Mouse (Mus musculus) hindbrain, embryonic 13.5 days (tissue): ENCODE measurements around the gene Baz1b. TPM values are rescaled to one million over a fixed set of nuclear protein-coding genes. Genes with fewer than 3 reads are reported as not detected.

Source experiments
- ATAC-seq: fragments of 200-750 bp; cut with Nextera tagmentation; 2 replicates; pipeline ENCODE4 v1.8.0; 2017; ENCODE audit warnings: moderate TSS enrichment; ENCODE audit not compliant: low FRiP score
- H3K27ac ChIP-seq: fragments of 300-500 bp; sonication (generic); 2 replicates; pipeline ENCODE4 v1.5.1; 2015; ENCODE audit warnings: inconsistent platforms, mild to moderate bottlenecking, moderate library complexity
- H3K27me3 ChIP-seq: fragments of 300-500 bp; sonication (generic); 2 replicates; pipeline ENCODE4 v1.6.1; 2015; ENCODE audit warnings: mild to moderate bottlenecking, inconsistent platforms
- H3K36me3 ChIP-seq: fragments of 300-500 bp; sonication (generic); 2 replicates; pipeline ENCODE4 v1.6.1; 2015; ENCODE audit warnings: mild to moderate bottlenecking, inconsistent platforms
- H3K4me1 ChIP-seq: fragments of 300-500 bp; sonication (generic); replicated peaks from 2 replicates; pipeline ENCODE4 v1.6.1; 2015; ENCODE audit warnings: inconsistent platforms
- H3K4me2 ChIP-seq: fragments of 300-500 bp; sonication (generic); 2 replicates; pipeline ENCODE4 v1.6.1; 2015; ENCODE audit warnings: inconsistent platforms, mild to moderate bottlenecking, moderate library complexity
- H3K4me3 ChIP-seq: fragments of 300-500 bp; sonication (generic); 2 replicates; pipeline ENCODE4 v1.5.1; 2015; ENCODE audit warnings: mild to moderate bottlenecking, inconsistent platforms
- H3K9ac ChIP-seq: fragments of 300-500 bp; sonication (generic); 2 replicates; pipeline ENCODE4 v1.6.1; 2015; ENCODE audit warnings: mild to moderate bottlenecking, inconsistent platforms
- H3K9me3 ChIP-seq: fragments of 300-500 bp; sonication (generic); 2 replicates; pipeline ENCODE4 v1.6.1; 2016; ENCODE audit warnings: inconsistent platforms
- WGBS: fragments of 180-500 bp; shearing (Covaris S2); methylation state at CpG from one replicate; pipeline ENCODE4 v1.1.7; 2015; 5-methylcytosine and 5-hydroxymethylcytosine counted together
- polyA plus RNA-seq: library from polyadenylated mRNA; unstranded; fragments of >200 nt; fragmentation: Nextera tagmentation; extraction: Ambion mirVana; gene quantifications from 2 replicates; pipeline ENCODE4 v1.2.1, GENCODE M21; 2015

Baz1b gene
- polyA plus RNA-seq, 1 experiment from 2014 or later: 38.1 TPM

- Histone ChIP-seq H3K27ac (no peak overlapping the region), H3K4me2 (no peak overlapping the region), H3K27me3 (no peaks in the 10 kb centered on the region), H3K9me3 (peaks cover 4% of the 10 kb centered on the region; the same call in 1 of the 2 replicates), H3K4me1 (peaks cover 4% of the 10 kb centered on the region), H3K9ac (no peak overlapping the region), H3K4me3 (no peak overlapping the region), H3K36me3 (peaks cover 70% of the 10 kb centered on the region)
- 62% methylated on average over 6 of the region's 6 CpGs for WGBS
- ATAC-seq: no peak
Measured at GRCm38 (mm10) chr5:135181776-135182175, 5.3 kb upstream of the Baz1b start.

GRCm38 (mm10) chr5:135183131-135183861 lies 3.8 kb upstream of the Baz1b start:
- ATAC-seq: no peak
- peaks cover 6% of the 10 kb centered on the region for H3K4me1 ChIP-seq
- peaks cover 55% of the 10 kb centered on the region for H3K36me3 ChIP-seq
- no peak overlapping the region; the same call in 1 of the 2 replicates for H3K27ac ChIP-seq
- no peak overlapping the region for H3K4me2 ChIP-seq
- no peaks in the 10 kb centered on the region for H3K27me3 ChIP-seq
- WGBS: 61% methylated on average over 8 of the region's 8 CpGs
- H3K4me3 ChIP-seq: no peak overlapping the region
- H3K9me3 ChIP-seq: peaks cover 4% of the 10 kb centered on the region; the same call in 1 of the 2 replicates
- H3K9ac ChIP-seq: no peak overlapping the region

DNA sequence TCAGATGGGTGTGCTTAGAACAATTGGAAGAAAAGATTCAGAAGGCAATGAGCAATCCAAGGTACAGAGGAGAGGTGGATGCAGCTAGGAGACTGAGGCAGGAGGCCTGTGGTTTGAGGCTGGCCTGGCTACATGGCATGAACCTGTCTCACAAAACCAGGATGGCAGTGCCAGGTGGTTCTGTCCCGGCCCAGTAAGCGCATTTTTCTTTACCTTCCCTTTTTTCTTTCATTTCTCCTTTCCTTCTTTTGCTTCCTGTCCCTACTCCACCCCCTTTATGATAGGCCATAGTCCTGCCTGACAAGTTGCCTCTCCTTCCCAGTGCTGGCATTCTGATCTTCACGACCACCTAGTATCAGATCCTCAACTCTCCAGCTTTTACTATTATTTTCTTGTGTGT lies 2.0 kb upstream of the Baz1b start:
- H3K4me3 ChIP-seq: no peak overlapping the region
- peaks cover 4% of the 10 kb centered on the region; the same call in 1 of the 2 replicates for H3K9me3 ChIP-seq
- H3K27me3 ChIP-seq: no peaks in the 10 kb centered on the region
- H3K9ac ChIP-seq: no peak overlapping the region
- H3K36me3 ChIP-seq: peaks cover 43% of the 10 kb centered on the region
- 96% methylated on average over 3 of the region's 3 CpGs for WGBS
- ATAC-seq: no peak
- no peak overlapping the region for H3K27ac ChIP-seq
- peaks cover 19% of the 10 kb centered on the region for H3K4me1 ChIP-seq
- H3K4me2 ChIP-seq: no peak overlapping the region

DNA sequence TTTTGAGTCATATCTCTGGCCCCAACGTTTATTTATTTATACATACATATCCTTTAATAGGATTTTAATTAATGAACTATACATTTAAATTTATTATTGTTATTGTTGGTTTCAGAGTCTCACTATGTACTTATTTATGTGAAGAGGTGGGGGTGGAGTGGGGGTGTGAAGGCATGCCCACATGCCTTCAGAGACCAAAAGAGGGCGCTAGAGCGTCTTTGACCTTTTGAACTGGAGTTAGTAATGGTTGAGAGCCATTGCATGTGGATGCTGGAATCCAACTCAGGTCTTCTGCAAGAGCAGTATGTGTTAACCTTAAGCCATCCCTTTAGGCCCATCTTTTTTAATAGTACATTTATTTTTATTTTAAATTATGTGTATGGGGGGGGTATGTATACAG lies 1.5 kb upstream of the Baz1b start:
- WGBS: 35% methylated on average over 3 of the region's 3 CpGs
- no peak overlapping the region for H3K27ac ChIP-seq
- H3K4me1 ChIP-seq: peaks cover 24% of the 10 kb centered on the region
- no peak overlapping the region for H3K4me2 ChIP-seq
- ATAC-seq: no peak
- H3K27me3 ChIP-seq: no peaks in the 10 kb centered on the region
- H3K9ac ChIP-seq: no peak overlapping the region
- H3K36me3 ChIP-seq: peaks cover 38% of the 10 kb centered on the region
- 0 out of 2 replicates have a peak overlapping the region, but pooled peaks have one; percentile 99 for H3K4me3 ChIP-seq
- H3K9me3 ChIP-seq: peaks cover 4% of the 10 kb centered on the region; the same call in 1 of the 2 replicates

DNA sequence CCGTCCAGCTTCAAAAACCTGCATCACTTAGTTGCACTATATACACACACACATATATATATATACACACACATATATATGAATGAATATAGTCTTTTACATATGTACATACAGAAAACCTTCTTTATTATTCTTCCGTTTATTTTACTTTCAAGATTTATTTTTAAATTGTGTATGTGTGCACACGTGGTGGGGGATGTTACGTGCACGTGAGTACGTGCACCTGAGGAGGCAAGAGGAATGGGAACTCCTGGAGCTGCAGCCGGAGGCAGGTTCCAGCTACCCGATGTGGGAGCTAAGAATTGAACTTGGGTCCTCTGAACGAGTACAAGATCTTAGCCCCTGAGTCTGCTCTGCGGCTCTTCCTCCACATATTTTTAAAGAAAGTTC lies 838 bp upstream of the Baz1b start:
- WGBS: 24% methylated on average over 10 of the region's 10 CpGs
- H3K4me2 ChIP-seq: peak overlapping the region; percentile 87
- peak overlapping the region; percentile 98 for H3K9ac ChIP-seq
- peak overlapping the region; percentile 97 for H3K27ac ChIP-seq
- peaks cover 32% of the 10 kb centered on the region for H3K36me3 ChIP-seq
- H3K4me3 ChIP-seq: peak overlapping the region; percentile 99
- H3K4me1 ChIP-seq: peaks cover 27% of the 10 kb centered on the region
- H3K27me3 ChIP-seq: no peaks in the 10 kb centered on the region
- peaks cover 4% of the 10 kb centered on the region; the same call in 1 of the 2 replicates for H3K9me3 ChIP-seq
- peak; percentile 26; the same call in 1 of the 2 replicates for ATAC-seq

DNA sequence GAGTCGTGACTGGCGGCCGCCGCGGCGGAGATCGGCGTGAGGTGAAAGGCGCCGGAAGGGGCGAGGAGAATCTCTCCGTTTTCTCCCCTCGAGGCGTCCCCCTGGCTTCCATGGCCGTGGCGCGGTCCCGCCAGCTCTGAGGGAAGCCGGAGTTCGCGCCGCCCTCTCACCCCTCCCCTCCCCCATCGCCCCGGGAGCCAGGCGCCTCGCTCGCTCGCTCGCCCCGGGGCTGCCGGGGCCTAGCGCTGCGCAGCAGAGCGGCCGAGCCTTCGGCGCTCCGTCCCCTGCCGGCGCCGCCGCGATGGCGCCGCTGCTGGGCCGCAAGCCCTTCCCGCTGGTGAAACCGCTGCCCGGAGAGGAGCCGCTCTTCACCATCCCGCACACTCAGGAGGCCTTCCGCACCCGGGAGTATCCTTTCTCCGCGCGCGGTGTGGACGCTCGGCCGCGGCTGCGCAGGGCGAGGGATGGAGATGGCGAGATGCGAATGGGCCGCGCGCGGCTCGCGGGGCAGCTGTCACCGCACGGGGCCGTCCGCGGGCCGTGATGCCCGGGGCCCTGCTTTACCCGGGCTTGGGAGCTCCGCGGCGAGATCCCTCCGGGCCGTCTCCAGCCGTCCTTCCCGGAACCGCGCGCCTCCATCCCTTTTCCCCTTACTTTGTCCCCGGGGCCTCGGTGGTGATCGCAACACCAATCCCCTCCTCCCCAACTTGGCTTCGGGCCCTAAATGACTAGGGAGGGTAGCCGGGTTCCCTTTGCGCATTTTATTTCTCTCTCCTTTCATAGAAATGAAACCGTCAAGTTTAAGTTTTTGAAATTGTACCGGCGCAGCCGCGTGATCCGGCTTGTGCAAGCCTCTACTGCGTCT lies 517 bp downstream of the Baz1b start:
- Histone ChIP-seq H3K27me3 (no peaks in the 10 kb centered on the region), H3K9ac (peak overlapping the region; percentile 98), H3K4me3 (peak overlapping the region; percentile 99), H3K27ac (peak overlapping the region; percentile 97), H3K9me3 (peaks cover 4% of the 10 kb centered on the region; the same call in 1 of the 2 replicates), H3K4me2 (peak overlapping the region; percentile 87), H3K4me1 (peaks cover 37% of the 10 kb centered on the region), H3K36me3 (peaks cover 20% of the 10 kb centered on the region)
- under 1% methylated on average over 100 of the region's 102 CpGs for WGBS
- peak; percentile 63 for ATAC-seq

DNA sequence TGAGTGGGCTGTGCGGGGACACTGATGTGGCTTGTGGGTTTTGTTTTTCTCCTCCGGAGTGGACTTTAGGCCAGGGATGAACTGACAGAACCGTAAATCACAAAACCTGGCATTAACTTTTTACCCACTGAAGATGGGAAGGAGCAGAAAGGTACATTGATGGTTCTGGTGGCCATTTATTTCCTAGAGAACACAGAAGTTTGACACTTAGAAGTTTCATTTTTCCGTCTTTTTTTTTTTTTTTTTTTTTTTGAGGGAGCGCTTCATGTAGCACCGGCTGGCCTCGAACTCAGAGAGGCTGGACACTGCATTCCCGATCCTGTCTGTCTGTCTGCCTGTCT lies 1.1 kb downstream of the Baz1b start:
- under 1% methylated on average over 8 of the region's 8 CpGs for WGBS
- no peak for ATAC-seq
- peaks cover 42% of the 10 kb centered on the region for H3K4me1 ChIP-seq

GRCm38 (mm10) chr5:135189281-135190022 lies 2.4 kb downstream of the Baz1b start:
- WGBS: 65% methylated on average over 2 of the region's 2 CpGs
- Histone ChIP-seq H3K27ac (no peak overlapping the region), H3K9ac (peak overlapping the region; percentile 98), H3K9me3 (peaks cover 3% of the 10 kb centered on the region; the same call in 1 of the 2 replicates), H3K4me2 (peak overlapping the region; percentile 87), H3K4me3 (peak overlapping the region; percentile 99), H3K4me1 (peaks cover 42% of the 10 kb centered on the region), H3K36me3 (peaks cover 9% of the 10 kb centered on the region; the same call in 1 of the 2 replicates), H3K27me3 (no peaks in the 10 kb centered on the region)
- ATAC-seq: no peak

More for the DNA sequence above, 1.1 kb downstream of the Baz1b start:
- peak overlapping the region; percentile 98 for H3K9ac ChIP-seq
- no peaks in the 10 kb centered on the region for H3K27me3 ChIP-seq
- peak overlapping the region; percentile 99 for H3K4me3 ChIP-seq
- peak overlapping the region; percentile 87 for H3K4me2 ChIP-seq
- H3K36me3 ChIP-seq: peaks cover 14% of the 10 kb centered on the region
- H3K27ac ChIP-seq: peak overlapping the region; percentile 97
- peaks cover 4% of the 10 kb centered on the region; the same call in 1 of the 2 replicates for H3K9me3 ChIP-seq

GRCm38 (mm10) chr5:135191620-135192019 lies 4.6 kb downstream of the Baz1b start:
- no peaks in the 10 kb centered on the region for H3K27me3 ChIP-seq
- WGBS: 38% methylated on average over 2 of the region's 2 CpGs
- H3K27ac ChIP-seq: no peak overlapping the region
- no peaks in the 10 kb centered on the region for H3K9me3 ChIP-seq
- ATAC-seq: no peak
- H3K9ac ChIP-seq: no peak overlapping the region
- no peak overlapping the region for H3K4me2 ChIP-seq
- peaks cover 42% of the 10 kb centered on the region for H3K4me1 ChIP-seq
- H3K36me3 ChIP-seq: peaks cover 17% of the 10 kb centered on the region
- H3K4me3 ChIP-seq: no peak overlapping the region

DNA sequence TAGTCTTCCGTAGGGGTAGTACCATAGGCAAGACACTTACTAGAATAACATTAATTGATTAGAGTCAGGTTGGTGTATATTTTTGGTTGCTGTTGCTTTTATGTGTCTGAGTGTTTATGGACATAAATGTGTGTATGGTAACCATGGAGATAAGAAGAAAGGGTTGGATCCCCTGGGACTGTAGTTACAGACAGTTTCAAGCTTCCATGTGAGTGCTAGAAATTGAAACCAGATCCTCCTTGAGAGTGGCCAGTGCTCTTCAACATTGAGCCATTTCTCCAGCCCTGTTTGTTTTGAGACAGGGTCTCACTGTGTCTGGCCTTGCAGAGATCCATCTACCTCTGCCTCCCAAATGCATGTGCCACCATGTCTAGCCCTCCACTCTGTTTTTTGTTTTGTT lies 5.4 kb downstream of the Baz1b start:
- Histone ChIP-seq H3K4me2 (no peak overlapping the region), H3K4me3 (no peak overlapping the region), H3K27me3 (no peaks in the 10 kb centered on the region), H3K9me3 (no peaks in the 10 kb centered on the region), H3K27ac (no peak overlapping the region), H3K4me1 (peaks cover 42% of the 10 kb centered on the region), H3K36me3 (peaks cover 17% of the 10 kb centered on the region), H3K9ac (no peak overlapping the region)
- 95% methylated on average over 1 of the region's 1 CpGs for WGBS
- no peak for ATAC-seq

GRCm38 (mm10) chr5:135196367-135196766 lies 9.3 kb downstream of the Baz1b start:
- Histone ChIP-seq H3K9me3 (no peaks in the 10 kb centered on the region), H3K4me1 (peaks cover 15% of the 10 kb centered on the region), H3K27me3 (no peaks in the 10 kb centered on the region), H3K4me2 (no peak overlapping the region), H3K4me3 (no peak overlapping the region), H3K27ac (no peak overlapping the region), H3K9ac (no peak overlapping the region), H3K36me3 (peaks cover 38% of the 10 kb centered on the region)
- 87% methylated on average over 6 of the region's 6 CpGs for WGBS
- ATAC-seq: no peak

GRCm38 (mm10) chr5:135202763-135203162 lies 15.7 kb downstream of the Baz1b start:
- Histone ChIP-seq H3K4me1 (no peaks in the 10 kb centered on the region), H3K4me3 (no peak overlapping the region), H3K27me3 (no peaks in the 10 kb centered on the region), H3K9ac (no peak overlapping the region), H3K27ac (no peak overlapping the region), H3K9me3 (no peaks in the 10 kb centered on the region), H3K4me2 (no peak overlapping the region), H3K36me3 (peaks cover 67% of the 10 kb centered on the region)
- ATAC-seq: no peak
- WGBS: 96% methylated on average over 3 of the region's 3 CpGs
